Mouse (Mus musculus) MEL (cell line): ENCODE data around the gene Aes. TPM values are rescaled to one million over a fixed set of nuclear protein-coding genes. Genes with fewer than 3 reads are reported as not detected.

Experiments
- DNase-seq: peaks from one replicate; pipeline ENCODE4 v3.0.0; 2011; ENCODE audit warnings: low read depth, low spot score
- H3K27ac ChIP-seq: 2 replicates; pipeline ENCODE4 v1.5.1; 2012; ENCODE audit warnings: low read depth, mild to moderate bottlenecking, control low read depth, low read length, moderate library complexity; ENCODE audit not compliant: control insufficient read depth
- H3K27me3 ChIP-seq, 2 experiments: fragments of 150-350 bp in 1 of 2; sonication (generic) in 1 of 2; 2 replicates each; pipeline ENCODE4 v1.6.1; 2012; ENCODE audit warnings: low read length in 2 of 2, mild to moderate bottlenecking in 2 of 2, improper control_type of control experiment in 1 of 2, moderate library complexity in 1 of 2; ENCODE audit not compliant: insufficient read depth in 2 of 2, control insufficient read depth in 1 of 2
- H3K36me3 ChIP-seq, 2 experiments: 2 replicates each; pipeline ENCODE4 v1.6.1; 2012 to 2014; ENCODE audit warnings: low read length in 2 of 2, improper control_type of control experiment in 1 of 2, inconsistent platforms in 1 of 2, mild to moderate bottlenecking in 1 of 2; ENCODE audit not compliant: insufficient read depth in 2 of 2, control insufficient read depth in 1 of 2
- H3K4me1 ChIP-seq, 2 experiments: fragments of 150-350 bp in 1 of 2; sonication (generic) in 1 of 2; 2 replicates each; pipeline ENCODE4 v1.6.1; 2012; ENCODE audit warnings: low read length in 2 of 2, improper control_type of control experiment in 1 of 2, mild to moderate bottlenecking in 1 of 2; ENCODE audit not compliant: insufficient read depth in 2 of 2, control insufficient read depth in 1 of 2
- H3K4me3 ChIP-seq, 2 experiments: fragments of 150-350 bp in 1 of 2; sonication (generic) in 1 of 2; 2 replicates each; pipeline ENCODE4 v1.5.1; 2012; ENCODE audit warnings: low read depth in 2 of 2, low read length in 2 of 2, mild to moderate bottlenecking in 2 of 2, moderate library complexity in 2 of 2, control low read depth in 1 of 2, improper control_type of control experiment in 1 of 2; ENCODE audit not compliant: control insufficient read depth in 1 of 2, insufficient read depth in 1 of 2
- H3K79me2 ChIP-seq: 2 replicates; pipeline ENCODE4 v1.6.1; 2012; ENCODE audit warnings: mild to moderate bottlenecking, low read length, moderate library complexity; ENCODE audit not compliant: control insufficient read depth, poor library complexity, insufficient read depth
- H3K9ac ChIP-seq: 2 replicates; pipeline ENCODE4 v1.6.1; 2012; ENCODE audit warnings: low read depth, mild to moderate bottlenecking, control low read depth, low read length, moderate library complexity; ENCODE audit not compliant: control insufficient read depth, poor library complexity, severe bottlenecking
- H3K9me3 ChIP-seq: fragments of 150-350 bp; sonication (generic); replicated peaks from 2 replicates; pipeline ENCODE4 v1.6.1; 2012; ENCODE audit warnings: mild to moderate bottlenecking, low read length, improper control_type of control experiment, moderate library complexity; ENCODE audit not compliant: insufficient read depth
- CHD1 ChIP-seq: IDR thresholded peaks from 2 replicates; pipeline ENCODE4 v1.6.1; 2012; ENCODE audit warnings: low read depth, mild to moderate bottlenecking, inconsistent platforms, low read length, improper control_type of control experiment
- CHD2 ChIP-seq: IDR thresholded peaks from 2 replicates; pipeline ENCODE4 v1.6.1; 2011; ENCODE audit warnings: low read length, improper control_type of control experiment
- CTCF ChIP-seq, 3 experiments: IDR thresholded peaks in 2 of 3; conservative IDR thresholded peaks in 1 of 3; 2 replicates each; pipeline ENCODE4 v1.5.1; 2011 to 2012; ENCODE audit warnings: low read length in 3 of 3, low read depth in 2 of 3, mild to moderate bottlenecking in 2 of 3, improper control_type of control experiment in 1 of 3, inconsistent platforms in 1 of 3, mixed read lengths in 1 of 3, moderate library complexity in 1 of 3; ENCODE audit not compliant: control insufficient read depth in 1 of 3, insufficient read depth in 1 of 3, poor library complexity in 1 of 3, severe bottlenecking in 1 of 3
- ETS1 ChIP-seq: IDR thresholded peaks from 2 replicates; pipeline ENCODE4 v1.6.1; 2012; ENCODE audit warnings: low read depth, mild to moderate bottlenecking, inconsistent platforms, low read length, improper control_type of control experiment, moderate library complexity
- GABPA ChIP-seq: IDR thresholded peaks from 2 replicates; pipeline ENCODE4 v1.6.1; 2012; ENCODE audit warnings: low read depth, mild to moderate bottlenecking, inconsistent platforms, low read length, improper control_type of control experiment, moderate library complexity
- GATA1 ChIP-seq: IDR thresholded peaks from 2 replicates; pipeline ENCODE4 v1.6.1; 2011; ENCODE audit warnings: low read depth, low read length, improper control_type of control experiment
- HCFC1 ChIP-seq: IDR thresholded peaks from 2 replicates; pipeline ENCODE4 v1.6.1; 2012; ENCODE audit warnings: low read depth, mild to moderate bottlenecking, inconsistent platforms, low read length, improper control_type of control experiment, moderate library complexity
- JUND ChIP-seq: IDR thresholded peaks from 2 replicates; pipeline ENCODE4 v1.6.1; 2011; ENCODE audit warnings: low read depth, mild to moderate bottlenecking, improper control_type of control experiment, low read length
- KAT2A ChIP-seq: conservative IDR thresholded peaks from 2 replicates; pipeline ENCODE4 v1.6.1; 2012; ENCODE audit warnings: low read depth, low read length, improper control_type of control experiment, inconsistent platforms
- MAX ChIP-seq: IDR thresholded peaks from 2 replicates; pipeline ENCODE4 v1.6.1; 2011; ENCODE audit warnings: low read length, improper control_type of control experiment
- MXI1 ChIP-seq: IDR thresholded peaks from 2 replicates; pipeline ENCODE4 v1.6.1; 2011; ENCODE audit warnings: mild to moderate bottlenecking, low read depth, low read length, improper control_type of control experiment
- MYC ChIP-seq: IDR thresholded peaks from 2 replicates; pipeline ENCODE4 v1.6.1; 2011; ENCODE audit warnings: low read depth, mild to moderate bottlenecking, low read length, improper control_type of control experiment, moderate library complexity
- NELFE ChIP-seq: IDR thresholded peaks from 2 replicates; pipeline ENCODE4 v1.6.1; 2011; ENCODE audit warnings: low read depth, low read length, improper control_type of control experiment
- NRF1 ChIP-seq: IDR thresholded peaks from 2 replicates; pipeline ENCODE4 v1.6.1; 2014; ENCODE audit warnings: low read depth, mild to moderate bottlenecking, inconsistent platforms, low read length, improper control_type of control experiment, moderate library complexity; ENCODE audit not compliant: poor library complexity, insufficient read depth, severe bottlenecking
- SIN3A ChIP-seq: IDR thresholded peaks from 2 replicates; pipeline ENCODE4 v1.6.1; 2012; ENCODE audit warnings: low read length, improper control_type of control experiment, inconsistent platforms
- SMC3 ChIP-seq: IDR thresholded peaks from 2 replicates; pipeline ENCODE4 v1.6.1; 2011; ENCODE audit warnings: low read depth, low read length, improper control_type of control experiment
- TBP ChIP-seq: IDR thresholded peaks from 2 replicates; pipeline ENCODE4 v1.8.0; 2011; ENCODE audit warnings: low read depth, low read length, improper control_type of control experiment
- UBTF ChIP-seq: IDR thresholded peaks from 2 replicates; pipeline ENCODE4 v1.6.1; 2012; ENCODE audit warnings: low read depth, mild to moderate bottlenecking, inconsistent platforms, low read length, improper control_type of control experiment, moderate library complexity, borderline replicate concordance; ENCODE audit not compliant: insufficient read depth
- polyA plus RNA-seq, 2 experiments: library from polyadenylated mRNA; stranded (reverse) in 1 of 2; unstranded in 1 of 2; fragments of >175 nt in 1 of 2; fragments of >200 nt in 1 of 2; gene quantifications; 2 replicates each; pipeline versions ENCODE4 v1.2.1 to v1.2.4; 2012; ENCODE audit warnings: low replicate concordance in 2 of 2, low read depth in 1 of 2; ENCODE audit not compliant: insufficient read length in 2 of 2, insufficient read depth in 1 of 2, missing spikeins in 1 of 2
- total RNA-seq: library from RNA; depleted of rRNA; stranded (reverse); fragments of 300-350 nt; gene quantifications from 2 replicates; pipeline ENCODE4 v1.2.3, GENCODE M21; 2012

Gene Aes
- total and polyA plus RNA-seq, 3 experiments: 197 to 355 TPM; not detected in 1

DNA sequence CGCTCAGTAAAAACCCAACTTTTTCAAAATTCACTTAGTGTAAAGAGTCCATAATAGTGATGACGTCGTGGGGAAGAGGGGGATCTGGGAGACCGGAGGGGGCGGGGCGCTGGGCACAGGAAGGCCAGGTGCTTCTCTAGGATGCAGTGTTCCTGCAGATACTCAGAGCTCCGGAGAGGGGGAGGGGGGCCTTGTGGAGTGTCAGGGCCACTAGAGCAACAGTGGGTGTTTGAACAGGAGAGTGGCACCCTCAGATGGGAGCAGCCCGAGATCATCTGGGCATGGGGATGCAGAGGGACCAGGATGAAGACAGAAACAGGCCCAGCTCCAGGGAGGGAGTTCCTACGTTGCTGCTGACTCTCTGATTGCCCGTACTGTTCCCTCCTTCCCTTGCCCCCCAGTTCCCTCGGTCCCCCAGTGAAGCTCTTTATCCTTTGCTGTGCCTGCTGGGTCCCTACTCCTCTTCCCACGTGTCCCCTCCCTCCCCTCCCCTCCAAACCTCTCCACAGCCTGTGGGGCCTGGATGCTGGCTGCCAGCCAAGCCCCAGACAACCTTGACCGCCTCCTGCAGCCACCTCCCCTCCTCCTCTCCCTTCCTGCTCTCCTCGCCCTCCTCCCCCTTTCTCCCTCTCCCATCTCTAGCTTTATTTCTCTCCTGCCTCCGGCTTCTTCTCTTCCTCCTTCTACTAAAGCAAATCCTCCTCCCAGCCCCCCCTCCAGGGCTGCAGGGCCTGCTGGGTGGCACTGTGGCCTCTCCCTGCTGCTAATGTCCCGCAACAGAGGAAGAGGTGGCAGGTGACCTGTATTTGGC is 9.3 kb downstream of the Aes start:
- Histone ChIP-seq H3K4me1 (peaks cover 3 to 14% of the 10 kb centered on the region in 2 experiments; a peak in 3 of 4 replicates), H3K36me3 (peaks cover 0 to 7% of the 10 kb centered on the region in 2 experiments; a peak in 2 of 4 replicates), H3K27me3 (no peaks in the 10 kb centered on the region), H3K9ac (no peak overlapping the region), H3K27ac (no peak overlapping the region), H3K9me3 (no peaks in the 10 kb centered on the region), H3K4me3 (no peak overlapping the region), H3K79me2 (no peaks in the 10 kb centered on the region; the same call in 1 of the 2 replicates)
- no peak for DNase-seq
- no peak for TF ChIP-seq JUND
- no peak for TF ChIP-seq GABPA
- no peak for TF ChIP-seq CTCF (IDR thresholded peaks at IDR 0.05 in 2 of 3, conservative IDR thresholded peaks at IDR 0.05 in 1 of 3; ENCODE audit: control insufficient read depth in 1 of 3, insufficient read depth in 1 of 3, low read depth in 2 of 3, low read length in 3 of 3, poor library complexity in 1 of 3, severe bottlenecking in 1 of 3)
- no peak for TF ChIP-seq GATA1
- TF ChIP-seq CHD1: no peak
- no peak for TF ChIP-seq SMC3
- TF ChIP-seq TBP: no peak
- TF ChIP-seq ETS1: no peak
- TF ChIP-seq UBTF: no peak
- TF ChIP-seq HCFC1: no peak
- no peak for TF ChIP-seq MXI1
- TF ChIP-seq KAT2A: no peak
- TF ChIP-seq NELFE: no peak
- TF ChIP-seq MAX: no peak
- no peak for TF ChIP-seq CHD2
- no peak for TF ChIP-seq NRF1

DNA sequence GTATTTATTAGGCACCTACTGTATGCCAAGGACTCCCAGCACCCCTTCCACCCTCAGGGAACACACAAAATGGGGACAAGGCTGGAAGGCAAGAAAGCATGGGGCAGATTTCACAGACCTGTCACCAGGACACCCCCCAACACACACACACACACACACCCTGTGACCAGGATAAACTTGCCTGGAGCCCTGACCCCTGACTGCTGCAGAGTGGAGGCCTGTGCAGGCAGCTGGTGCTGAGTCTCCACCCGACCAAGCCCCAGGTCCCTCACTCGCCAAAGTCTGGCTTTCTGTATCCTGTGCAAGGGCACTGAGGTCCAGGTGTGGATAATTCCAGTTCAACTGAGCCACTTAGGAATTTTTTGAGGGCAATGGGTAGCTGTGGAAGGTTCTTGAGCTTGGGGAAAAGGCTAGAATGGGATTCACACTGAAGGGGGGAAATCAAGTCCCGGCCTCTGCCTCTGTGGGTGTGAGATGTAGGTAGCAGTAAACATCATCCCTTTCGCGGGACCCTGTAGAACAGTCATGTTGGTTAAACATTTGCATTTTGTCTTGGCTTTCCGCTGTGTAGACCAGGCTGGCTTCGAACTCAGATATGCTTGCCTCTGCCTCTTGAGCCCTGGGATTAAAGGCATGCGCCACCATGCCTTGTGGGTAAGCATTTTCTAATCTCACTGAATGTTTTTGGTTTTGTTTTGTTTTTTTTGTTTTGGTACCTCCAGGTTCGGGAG is 10.4 kb downstream of the Aes start:
- Histone ChIP-seq H3K9me3 (no peaks in the 10 kb centered on the region), H3K4me3 (no peak overlapping the region), H3K27ac (no peak overlapping the region), H3K27me3 (no peaks in the 10 kb centered on the region), H3K79me2 (no peaks in the 10 kb centered on the region; the same call in 1 of the 2 replicates), H3K36me3 (peaks cover 0 to 10% of the 10 kb centered on the region in 2 experiments; a peak in 2 of 4 replicates), H3K9ac (no peak overlapping the region), H3K4me1 (peaks cover 3 to 22% of the 10 kb centered on the region in 2 experiments; a peak in 3 of 4 replicates)
- DNase-seq: no peak
- TF ChIP-seq SIN3A (no peak), KAT2A (no peak), MYC (no peak), JUND (no peak)
